Mouse (Mus musculus) heart, embryonic 15.5 days (tissue): ENCODE measurements at regions not wholly inside any gene's neighbourhood (a gene's known extent, or its start where the extent isn't known, plus 50 kb on each side); places are given as distances from the start of the nearest gene placed in this dataset.

Experiments used
- ATAC-seq: fragments of 200-750 bp; cut with Nextera tagmentation; replicated peaks from 2 replicates; pipeline ENCODE4 v1.8.0; 2017; ENCODE audit warnings: low read depth, moderate TSS enrichment; ENCODE audit not compliant: insufficient number of reproducible peaks, insufficient read depth, low FRiP score
- H3K27ac ChIP-seq: fragments of 300-500 bp; sonication (generic); 2 replicates; pipeline ENCODE4 v1.5.1; 2015; ENCODE audit warnings: mild to moderate bottlenecking, inconsistent platforms
- H3K27me3 ChIP-seq: fragments of 300-500 bp; sonication (generic); 2 replicates; pipeline ENCODE4 v1.6.1; 2015; ENCODE audit warnings: inconsistent platforms
- H3K36me3 ChIP-seq: fragments of 300-500 bp; sonication (generic); 2 replicates; pipeline ENCODE4 v1.6.1; 2015; ENCODE audit warnings: mild to moderate bottlenecking, inconsistent platforms
- H3K4me1 ChIP-seq: fragments of 300-500 bp; sonication (generic); replicated peaks from 2 replicates; pipeline ENCODE4 v1.6.1; 2015; ENCODE audit warnings: inconsistent platforms
- H3K4me2 ChIP-seq: fragments of 300-500 bp; sonication (generic); 2 replicates; pipeline ENCODE4 v1.6.1; 2015; ENCODE audit warnings: inconsistent platforms, mild to moderate bottlenecking, moderate library complexity
- H3K4me3 ChIP-seq: fragments of 300-500 bp; sonication (generic); 2 replicates; pipeline ENCODE4 v1.5.1; 2015; ENCODE audit warnings: mild to moderate bottlenecking, inconsistent platforms
- H3K9ac ChIP-seq: fragments of 300-500 bp; sonication (generic); 2 replicates; pipeline ENCODE4 v1.6.1; 2015; ENCODE audit warnings: mild to moderate bottlenecking, inconsistent platforms
- H3K9me3 ChIP-seq: fragments of 300-500 bp; sonication (generic); replicated peaks from 2 replicates; pipeline ENCODE4 v1.6.1; 2016; ENCODE audit warnings: inconsistent platforms
- WGBS: fragments of 180-500 bp; shearing (Covaris S2); methylation state at CpG from one replicate; pipeline ENCODE4 v1.1.7; 2015; ENCODE audit warnings: mixed read lengths; 5-methylcytosine and 5-hydroxymethylcytosine counted together

DNA sequence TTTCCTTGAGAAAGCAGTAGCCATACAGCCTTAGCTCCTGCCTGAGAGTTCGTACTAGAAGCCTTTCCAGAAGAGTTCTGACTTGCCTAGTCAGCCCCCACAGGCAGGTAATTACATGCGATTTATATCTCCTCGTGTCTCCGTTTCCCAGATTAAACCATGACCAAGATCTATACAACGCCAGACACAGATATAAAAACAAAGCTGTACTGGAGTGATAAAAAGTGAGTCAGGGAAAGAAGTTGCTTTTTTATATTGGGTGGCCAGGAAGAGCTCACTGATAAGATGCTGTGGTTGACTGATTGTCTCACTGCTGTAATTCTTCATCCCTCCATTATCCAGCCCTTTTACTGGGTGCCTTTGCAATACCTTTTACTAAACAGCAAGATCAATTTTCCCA is 64.4 kb upstream of the Asb5 start:
- Histone ChIP-seq H3K4me1 (peaks cover 4% of the 10 kb centered on the region), H3K27ac (no peak overlapping the region), H3K36me3 (no peaks in the 10 kb centered on the region), H3K9ac (no peak overlapping the region), H3K4me3 (no peak overlapping the region), H3K9me3 (no peaks in the 10 kb centered on the region), H3K27me3 (no peaks in the 10 kb centered on the region), H3K4me2 (no peak overlapping the region)
- no peak for ATAC-seq
- 22% methylated on average over 5 of the region's 5 CpGs for WGBS

DNA sequence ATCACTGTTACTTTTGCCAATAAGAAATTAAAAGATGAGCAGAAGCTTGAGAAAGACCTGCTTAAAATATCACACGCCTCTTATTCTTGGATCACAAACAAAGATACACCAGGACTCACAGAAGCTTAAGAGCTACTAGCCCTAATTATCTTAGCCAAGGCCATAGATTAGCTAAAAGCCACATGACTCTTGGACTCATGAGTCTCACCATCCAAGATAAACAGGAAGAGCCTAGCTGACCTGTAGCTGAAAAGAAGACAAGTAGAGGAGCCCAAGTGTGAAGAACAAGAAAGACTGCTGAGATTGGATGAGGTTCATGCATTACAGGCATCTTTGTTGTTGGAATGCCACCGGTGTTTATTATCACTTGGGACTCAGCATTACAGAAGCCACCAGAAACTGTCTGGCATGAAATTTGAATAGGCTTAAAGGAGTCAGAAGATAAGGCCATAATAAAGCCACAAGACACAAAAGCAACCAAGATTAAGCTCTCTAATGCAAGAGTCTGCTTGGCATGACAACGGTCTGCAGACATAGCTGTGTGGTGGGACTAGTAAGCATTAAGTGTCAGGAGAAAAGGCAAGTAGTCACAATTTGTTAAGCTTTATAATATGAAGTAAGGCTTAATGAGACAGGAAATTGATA is 63.8 kb upstream of the Asb5 start:
- no peaks in the 10 kb centered on the region for H3K9me3 ChIP-seq
- H3K4me2 ChIP-seq, result no peak overlapping the region
- peaks cover 4% of the 10 kb centered on the region for H3K4me1 ChIP-seq
- H3K27me3 ChIP-seq, result no peaks in the 10 kb centered on the region
- WGBS, result 26% methylated on average over 3 of the region's 3 CpGs
- H3K9ac ChIP-seq, result no peak overlapping the region
- no peak overlapping the region for H3K4me3 ChIP-seq
- H3K36me3 ChIP-seq, result no peaks in the 10 kb centered on the region
- ATAC-seq, result no peak
- H3K27ac ChIP-seq, result no peak overlapping the region
